Mouse (Mus musculus): Measurements from ENCODE around the gene Shank2.
A peak's percentile ranks its signal among the peaks of the same experiment; 100 is the strongest.

DNA sequence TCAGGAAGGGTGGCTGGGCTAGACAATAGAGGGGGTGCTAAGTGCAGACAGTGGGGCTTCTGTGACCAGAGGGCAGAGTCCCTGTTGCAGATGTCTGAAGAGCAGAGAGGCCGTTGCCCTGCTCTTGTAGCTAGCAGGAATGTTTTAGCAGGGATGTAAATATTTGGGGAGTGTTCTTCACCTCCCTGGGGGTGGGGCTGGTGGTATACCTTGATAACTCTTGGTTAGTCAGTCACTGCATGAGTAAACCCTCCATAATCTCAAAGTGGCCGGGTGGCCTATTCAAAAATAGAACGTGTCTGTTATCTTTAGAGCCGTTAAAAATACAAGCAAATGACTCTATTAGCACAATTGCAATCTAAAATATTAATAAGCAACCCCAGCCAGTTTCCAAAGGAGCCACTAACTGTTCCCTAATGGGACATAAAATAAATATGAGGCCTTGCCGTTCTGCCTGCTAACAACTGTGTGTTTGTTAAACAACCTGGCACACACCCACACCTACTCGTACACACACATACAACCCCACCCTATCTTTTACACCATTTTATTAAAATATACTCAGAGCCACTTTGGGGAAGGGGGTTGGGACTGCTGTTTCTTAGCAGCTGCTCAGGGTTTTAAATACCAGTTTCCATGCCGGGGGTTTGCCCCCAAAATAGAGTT lies 200.4 kb downstream of the Shank2 start:
- TF ChIP-seq CTCF (IDR thresholded peaks at IDR 0.05): no peak
- peak; percentile 46; the same call in 1 of the 2 replicates for TF ChIP-seq EP300 (IDR thresholded peaks at IDR 0.05)

Measured in lung, postnatal 0 days (tissue).